Mouse (Mus musculus): ENCODE results near the gene Tnni3. TPM values are rescaled to one million over a fixed set of nuclear protein-coding genes. Genes with fewer than 3 reads are reported as not detected.

Gene Tnni3
- total RNA-seq, 2 experiments from 2014 or later, result 9,756 to 10,673 TPM

Other genes starting within 250 kb of the Tnni3 start
- gene Ncr1, start 186.5 kb downstream of the Tnni3 start, total RNA-seq (2021), result not detected
- gene Gp6, start 126.5 kb downstream of the Tnni3 start, total RNA-seq (2021), result under 1 TPM; 0.36 to 0.60 TPM
- 10 to 100 TPM; 24.6 to 31.3 TPM for gene Rdh13, start 78.6 kb downstream of the Tnni3 start, total RNA-seq (2021)
- 1 to 10 TPM; 1.5 to 3.5 TPM for gene Eps8l1, start 63.6 kb downstream of the Tnni3 start, total RNA-seq (2021)
- gene Ppp1r12c, start 22.5 kb downstream of the Tnni3 start, total RNA-seq (2021), result 10 to 100 TPM; 59.7 to 62.2 TPM
- 10 to 100 TPM; 20.0 to 21.3 TPM for gene Tnnt1, start 7.8 kb downstream of the Tnni3 start, total RNA-seq (2021)
- gene Dnaaf3, start 8.2 kb upstream of the Tnni3 start, total RNA-seq (2021), result 1 to 10 TPM; 2.0 to 3.0 TPM
- under 1 TPM; 0.54 to 0.89 TPM for gene Syt5, start 23.3 kb upstream of the Tnni3 start, total RNA-seq (2021)
- not detected for gene Ptprh, start 79.8 kb upstream of the Tnni3 start, total RNA-seq (2021)
- 1 to 10 TPM; 4.2 to 5.1 TPM for gene Tmem86b, start 107.2 kb upstream of the Tnni3 start, total RNA-seq (2021)
- gene Ppp6r1, start 134.8 kb upstream of the Tnni3 start, total RNA-seq (2021), result 10 to 100 TPM; 72.1 to 73.7 TPM
- gene Hspbp1, start 160.8 kb upstream of the Tnni3 start, total RNA-seq (2021), result 10 to 100 TPM; 27.2 to 34.7 TPM
- 1 to 10 TPM; 1.2 TPM for gene Brsk1, start 166.4 kb upstream of the Tnni3 start, total RNA-seq (2021)
- under 1 TPM; 0.11 to 0.30 TPM for gene Tmem150b, start 201.0 kb upstream of the Tnni3 start, total RNA-seq (2021)
- 10 to 100 TPM; 14.8 to 15.9 TPM for gene Kmt5c, start 215.9 kb upstream of the Tnni3 start, total RNA-seq (2021)
- 1 to 10 TPM; 1.9 to 2.3 TPM for gene Cox6b2, start 228.9 kb upstream of the Tnni3 start, total RNA-seq (2021)
- not detected for gene Fam71e2, start 247.1 kb upstream of the Tnni3 start, total RNA-seq (2021)